Mouse (Mus musculus) c-Kit-positive CD71-positive TER-119-positive erythroid progenitor cells, embryonic 14.5 days (primary cell): ENCODE results near the gene Prrc2b.

Experiments
- DNase-seq: peaks from one replicate; pipeline ENCODE4 v3.0.0-alpha.2; 2013; ENCODE audit warnings: low spot score

The Prrc2b gene

DNA sequence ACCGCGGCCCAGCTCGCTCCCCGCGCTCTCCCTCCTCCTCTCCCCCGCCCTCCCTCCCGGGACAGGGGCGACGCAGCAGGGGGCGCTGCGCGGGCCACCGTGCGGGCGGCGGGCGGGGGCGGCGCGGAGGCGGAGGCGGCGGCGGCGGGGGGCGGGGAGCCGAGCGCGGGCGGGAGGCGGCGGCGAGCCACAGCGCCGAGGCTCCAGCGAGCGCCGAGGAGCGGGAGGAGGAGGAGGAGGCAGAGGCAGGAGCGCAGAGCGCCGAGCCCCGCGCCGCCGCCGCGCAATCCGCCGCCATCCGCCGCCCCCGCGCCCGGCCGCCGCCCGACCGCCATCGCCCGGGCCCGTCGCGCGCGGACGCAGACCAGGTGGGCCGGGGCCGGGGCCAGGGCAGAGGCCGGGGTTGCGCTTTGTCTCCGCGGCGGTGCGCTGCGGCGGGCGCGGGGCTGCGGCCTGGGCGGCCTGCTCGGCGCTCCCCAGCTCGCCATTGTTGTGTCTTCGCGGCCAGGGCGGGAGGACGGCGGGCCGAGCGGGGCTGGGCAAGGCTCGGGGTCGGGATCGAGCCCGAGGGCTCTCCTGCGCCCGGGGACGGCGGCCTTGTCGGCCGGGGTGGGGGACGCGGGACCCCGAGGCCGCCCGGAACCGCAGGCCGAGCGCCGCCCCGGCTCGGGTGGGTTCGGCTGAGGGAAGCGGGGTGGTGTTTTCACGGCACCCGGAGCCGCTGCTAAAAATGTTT, at the start of gene Prrc2b:
Prrc2b (plus strand) TSS at position 159 of the 736 bp plus-strand sequence.
- DNase-seq, result no peak

GRCm38 (mm10) chr2:32102944-32103343, 47.9 kb upstream of the Prrc2b start:
- DNase-seq, result no peak

DNA sequence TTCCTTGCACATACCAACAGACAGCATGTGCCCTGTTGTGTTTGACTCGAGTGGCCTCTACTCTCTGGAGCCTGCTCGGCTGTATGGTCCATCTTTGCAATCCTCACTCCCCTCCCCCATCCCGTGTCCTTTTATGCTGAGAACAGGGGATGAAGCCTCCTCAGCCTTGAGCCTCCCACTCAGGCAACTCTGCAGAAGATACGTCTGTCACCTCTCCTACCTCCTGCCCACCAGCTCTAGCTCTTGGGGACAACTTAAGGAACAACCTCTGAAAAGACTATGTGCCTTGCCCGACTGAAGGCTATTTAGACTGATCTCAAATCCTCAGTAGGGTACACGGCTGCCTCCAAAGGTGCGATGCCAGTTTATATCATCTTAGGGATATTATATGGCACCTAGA, 47.3 kb upstream of the Prrc2b start:
- DNase-seq, result no peak

DNA sequence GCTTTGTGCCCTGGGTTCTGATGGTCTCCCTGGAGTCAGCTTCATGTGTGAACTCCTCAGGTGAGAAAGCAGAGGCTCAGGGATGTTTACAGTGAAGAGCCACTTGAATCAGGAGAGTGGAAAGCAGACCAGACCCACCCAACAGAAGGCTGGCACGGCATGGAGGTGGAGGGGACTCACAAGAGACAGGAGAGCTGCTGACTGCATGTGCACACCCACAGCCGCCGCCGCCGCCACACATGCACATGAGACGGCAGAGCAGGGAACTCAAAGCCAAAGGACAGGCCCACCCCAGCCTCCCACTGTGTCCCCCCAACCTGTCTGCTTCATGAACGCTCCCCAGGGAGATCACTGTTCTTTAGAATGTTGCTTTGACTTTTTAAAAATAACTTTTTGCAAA, 46.8 kb upstream of the Prrc2b start:
- DNase-seq, result no peak

DNA sequence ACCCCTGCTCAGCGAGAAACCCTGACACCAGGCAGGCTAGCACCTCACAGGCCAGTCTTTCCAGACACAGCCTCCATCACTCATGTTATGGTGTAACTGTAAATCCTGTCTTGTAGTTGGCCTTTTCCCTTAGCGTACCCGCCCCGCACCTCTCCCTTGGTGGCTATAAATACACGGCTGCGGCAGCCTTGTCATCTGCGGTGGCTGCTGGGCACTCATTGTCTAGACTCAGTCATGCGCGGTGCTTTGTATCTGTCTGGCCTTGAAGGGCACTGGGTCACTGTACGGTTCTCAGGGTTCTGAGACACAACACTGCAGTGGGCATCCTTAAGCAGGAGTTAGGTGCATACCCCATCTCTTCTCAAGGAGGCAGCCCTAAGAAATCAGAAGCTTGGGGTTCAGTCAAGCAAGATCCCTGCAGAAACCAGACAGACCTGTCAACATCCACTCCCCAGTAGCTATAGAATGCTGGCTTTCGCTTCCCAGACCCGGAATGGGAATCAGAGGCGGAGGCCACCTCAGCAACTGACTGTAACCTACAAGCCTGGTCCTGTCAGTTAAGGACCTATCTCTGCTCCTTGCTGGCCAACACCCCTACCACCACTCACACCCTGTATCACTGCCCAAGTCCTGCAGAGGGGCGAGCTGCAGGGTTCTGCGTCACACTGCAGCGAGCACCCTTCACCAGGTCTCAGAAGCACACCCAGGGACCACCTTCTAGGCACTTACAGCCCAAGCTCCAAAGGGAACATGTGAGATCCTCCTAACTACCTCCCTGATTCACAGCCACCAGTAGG, 45.6 kb upstream of the Prrc2b start:
- no peak for DNase-seq

DNA sequence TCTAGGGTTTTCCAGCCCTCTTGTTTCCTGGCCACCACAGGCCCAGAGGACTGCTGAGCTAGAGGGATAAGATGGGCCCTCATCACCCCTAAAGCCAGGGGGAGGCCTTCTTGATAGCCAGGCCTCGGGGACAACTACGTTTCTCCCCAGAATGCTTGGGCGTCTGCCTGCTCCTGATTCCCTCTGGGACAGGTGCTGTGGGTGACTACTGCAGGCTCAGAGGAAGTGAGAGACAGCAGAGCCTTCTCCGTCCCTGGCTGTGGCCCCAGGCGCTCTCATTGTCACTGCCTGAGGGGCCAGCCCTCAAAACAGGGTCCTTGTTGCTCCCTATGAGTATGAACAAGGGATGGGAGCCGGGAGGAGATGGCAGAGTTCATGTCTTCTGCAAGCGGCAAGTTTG, 45.0 kb upstream of the Prrc2b start:
- DNase-seq, result no peak

- DNase-seq, result no peak
These were observed 39.6 kb upstream of the Prrc2b start for GRCm38 (mm10) chr2:32111268-32111667.

GRCm38 (mm10) chr2:32112548-32112947, 38.3 kb upstream of the Prrc2b start:
- DNase-seq, result no peak

DNA sequence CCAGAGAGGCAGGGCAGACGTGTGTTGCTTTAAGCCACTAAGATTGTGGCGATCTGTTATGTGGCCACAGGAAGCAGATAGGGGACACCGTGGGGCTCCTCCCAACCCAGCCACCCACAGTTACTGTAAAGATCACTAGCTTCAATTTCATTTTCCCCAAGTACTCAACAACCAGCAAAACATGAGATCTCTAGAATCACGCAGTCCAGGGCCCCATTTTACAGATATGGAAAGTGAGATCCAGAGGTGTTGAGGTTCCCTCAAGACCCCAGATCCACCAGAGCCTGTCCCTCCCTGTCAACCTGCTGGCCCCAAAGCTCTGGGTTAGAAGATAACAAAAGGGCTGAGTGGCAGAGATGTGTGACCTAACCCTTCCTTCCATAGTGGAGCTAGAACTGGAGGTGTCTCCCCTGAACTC, 35.0 kb upstream of the Prrc2b start:
- DNase-seq, result no peak

- DNase-seq, result no peak
These were observed 30.8 kb upstream of the Prrc2b start for GRCm38 (mm10) chr2:32119802-32120750.

DNA sequence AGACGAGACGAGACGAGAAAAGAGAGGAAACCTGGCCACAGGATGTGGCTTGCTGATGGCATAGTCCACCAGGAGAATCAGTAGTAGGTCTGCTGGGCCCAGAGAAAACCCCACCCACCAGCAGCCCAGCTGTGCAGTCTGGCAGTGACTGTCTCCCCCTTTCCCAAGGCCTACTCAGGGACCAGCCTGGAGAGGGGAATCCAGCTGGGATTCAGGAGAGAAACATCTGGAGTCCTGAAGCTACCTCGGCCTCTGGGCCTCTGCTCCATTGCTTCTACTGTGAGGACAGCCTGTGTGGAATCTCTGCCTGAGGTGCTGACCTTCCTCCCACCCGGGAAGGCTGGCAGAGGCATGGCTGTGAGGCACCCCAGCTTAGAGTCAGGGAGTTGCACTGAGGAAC, 29.7 kb upstream of the Prrc2b start:
- DNase-seq, result peak; percentile 42

- DNase-seq, result no peak
These were observed 29.1 kb upstream of the Prrc2b start for GRCm38 (mm10) chr2:32121785-32122184.

GRCm38 (mm10) chr2:32127653-32128535, 23.0 kb upstream of the Prrc2b start:
- DNase-seq, result peak; percentile 98

DNA sequence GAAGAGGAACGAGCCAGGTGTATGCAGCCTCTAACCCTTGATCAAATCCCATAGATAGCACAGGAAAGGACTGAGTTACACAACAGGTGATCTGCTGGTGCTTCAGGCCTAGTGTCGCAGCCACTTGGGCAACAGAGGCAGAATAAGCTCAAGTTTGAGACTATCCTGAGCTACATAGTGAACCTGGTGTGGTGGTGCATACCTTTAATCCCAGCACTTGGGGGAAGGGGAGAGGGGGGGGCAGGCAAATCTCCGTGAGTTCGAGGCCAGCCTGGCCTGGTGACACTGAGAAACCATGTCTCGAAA, 22.4 kb upstream of the Prrc2b start:
- no peak for DNase-seq

DNA sequence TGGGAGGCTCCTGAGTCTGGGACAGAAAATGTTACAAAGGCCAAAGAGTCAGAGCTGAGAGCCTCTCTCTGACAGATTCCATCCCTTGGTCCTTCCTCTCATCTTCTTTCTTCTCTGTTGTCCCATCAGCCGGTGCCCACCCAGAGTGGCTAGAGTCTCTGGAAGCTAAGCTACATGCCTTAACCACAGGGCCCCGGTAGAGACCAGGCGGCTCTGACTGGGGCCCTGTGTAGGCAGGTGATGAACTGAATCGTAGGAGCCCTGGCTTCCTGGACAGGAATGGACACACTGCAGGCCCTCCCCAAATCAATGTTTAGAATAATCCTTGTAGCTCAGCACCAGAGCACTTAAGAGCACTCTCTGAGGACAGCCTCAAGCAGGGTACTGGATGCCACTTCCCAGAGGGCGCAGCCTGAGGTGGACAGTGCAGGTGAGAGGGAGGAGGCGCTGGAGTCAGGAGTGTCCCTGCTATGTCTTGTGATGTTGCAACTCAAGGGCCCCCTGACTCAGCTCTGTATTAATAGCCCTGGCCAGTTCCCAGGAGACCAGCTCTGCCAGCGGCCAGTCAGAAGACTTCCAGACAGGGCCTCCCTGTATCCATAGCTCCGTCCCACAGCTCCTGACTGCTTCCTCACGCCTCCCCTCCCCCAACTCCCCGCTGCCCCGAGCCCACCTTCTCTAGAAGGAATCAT, 21.4 kb upstream of the Prrc2b start:
- no peak for DNase-seq

DNA sequence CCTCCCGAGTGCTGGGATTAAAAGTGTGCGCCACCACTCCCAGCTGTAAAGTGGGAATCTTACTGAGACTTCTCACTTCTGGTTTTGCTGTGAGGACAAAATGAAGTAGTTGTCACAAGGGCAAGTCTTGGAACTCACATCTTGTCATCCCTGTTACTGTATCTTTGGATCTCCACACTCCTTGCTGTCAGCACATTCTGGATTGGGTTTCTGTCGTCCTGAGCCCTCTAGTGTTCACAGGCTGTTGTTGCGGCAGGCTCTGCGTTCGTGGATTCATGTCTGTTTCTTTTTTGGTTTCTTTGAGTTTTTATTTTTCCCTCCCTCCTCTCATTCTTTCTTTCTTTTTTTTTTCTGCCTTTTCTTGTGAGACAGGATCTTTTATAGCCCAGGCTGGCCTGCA, 20.4 kb upstream of the Prrc2b start:
- peak; percentile 90 for DNase-seq

- DNase-seq, result no peak
These were observed 19.6 kb upstream of the Prrc2b start for GRCm38 (mm10) chr2:32131205-32131834.

DNA sequence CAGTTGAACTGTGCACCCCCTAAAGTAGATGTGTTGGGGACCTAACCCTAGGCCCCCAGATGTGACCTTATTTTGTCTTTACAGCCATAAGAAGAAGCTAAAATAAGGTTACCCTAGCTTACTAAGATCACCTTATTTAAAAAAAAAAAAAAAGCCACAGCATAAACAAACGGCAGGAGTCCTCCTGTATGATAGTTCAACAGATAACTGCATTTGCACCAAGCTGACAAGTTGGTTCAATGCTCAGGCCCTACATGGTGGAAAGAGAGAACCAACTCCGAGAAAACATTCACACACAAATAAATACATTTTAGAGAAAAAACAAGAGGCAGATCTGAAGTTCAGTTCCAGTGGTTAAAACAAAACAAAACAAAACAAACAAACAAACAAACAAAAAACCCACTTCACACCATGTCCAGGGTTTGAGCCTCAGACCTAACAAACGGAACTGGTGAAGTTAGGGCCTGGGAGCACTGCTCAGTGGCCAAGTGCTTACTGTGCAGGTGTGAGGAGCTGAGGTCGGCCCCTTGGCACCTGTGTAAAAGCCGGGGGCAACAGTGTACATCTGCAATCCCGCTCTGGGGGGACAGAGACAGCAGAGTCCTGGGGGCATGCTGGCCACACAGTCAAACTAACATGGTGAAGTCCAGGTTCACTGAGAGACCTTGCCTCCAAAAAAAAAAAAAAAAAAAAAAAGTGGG, 18.9 kb upstream of the Prrc2b start:
- no peak for DNase-seq

- peak; percentile 94 for DNase-seq
These were observed 18.3 kb upstream of the Prrc2b start for GRCm38 (mm10) chr2:32132567-32132992.

DNA sequence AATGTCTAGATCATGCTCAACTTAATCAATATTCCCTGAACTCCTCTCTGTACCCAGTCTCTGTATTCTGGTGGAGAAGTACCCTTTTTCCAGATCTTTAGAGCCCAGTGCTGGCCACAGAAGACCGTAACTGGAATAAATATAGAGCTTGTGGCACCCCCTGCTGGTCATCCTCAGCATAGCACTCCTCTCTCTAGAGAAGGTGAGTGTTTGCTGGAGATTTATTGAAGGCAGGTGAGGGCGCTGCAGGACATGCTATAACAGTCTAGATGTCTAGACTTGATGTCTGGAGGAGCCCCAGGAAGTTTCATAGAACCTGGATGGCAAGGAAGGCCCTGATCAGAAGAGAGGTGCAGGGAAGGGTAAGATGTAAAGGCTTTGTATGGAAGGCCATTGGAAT, 16.8 kb upstream of the Prrc2b start:
- peak; percentile 91 for DNase-seq
